Mouse (Mus musculus) layer of hippocampus, adult 18-20 months (tissue): ENCODE results near the gene 2410004P03Rik. TPM values are rescaled to one million over a fixed set of nuclear protein-coding genes. Genes with fewer than 3 reads are reported as not detected.

Source experiments
- total RNA-seq, 2 experiments: library from RNA; stranded (reverse); gene quantifications; 2 replicates each; pipeline ENCODE4 v1.2.3; 2021

The 2410004P03Rik gene
- total RNA-seq, 2 experiments from 2014 or later: 0.99 to 1.8 TPM

Other genes with a start within 250 kb of the 2410004P03Rik start
- under 1 TPM; 0.28 to 0.72 TPM for gene Greb1, start 210.8 kb downstream of the 2410004P03Rik start, total RNA-seq
- gene E2f6, start 200.8 kb downstream of the 2410004P03Rik start, total RNA-seq: 10 to 100 TPM; 35.2 to 37.1 TPM
- gene Rock2, start 116.8 kb downstream of the 2410004P03Rik start, total RNA-seq: 100 to 1,000 TPM; 129 to 140 TPM
- 1 to 10 TPM in 1 of 2 experiments, under 1 TPM in 1; 0.89 to 1.3 TPM for gene Pqlc3, start 11.3 kb downstream of the 2410004P03Rik start, total RNA-seq
- 10 to 100 TPM; 41.3 to 53.9 TPM for gene Kcnf1, start 165.2 kb upstream of the 2410004P03Rik start, total RNA-seq